Mouse (Mus musculus) adrenal gland, postnatal 4 days (tissue): ENCODE results near the gene Ddx27. TPM values are rescaled to one million over a fixed set of nuclear protein-coding genes. Genes with fewer than 3 reads are reported as not detected.

Experiments
- DNase-seq, 2 experiments: peaks; one replicate each; pipeline ENCODE4 v3.0.0; 2021 to 2022; ENCODE audit warnings: low spot score in 2 of 2, mixed read lengths in 2 of 2
- total RNA-seq, 2 experiments: library from RNA; stranded (reverse); gene quantifications; 2 replicates each; pipeline ENCODE4 v1.2.3; 2021

Ddx27 gene
- total RNA-seq, 2 experiments from 2014 or later = 44.3 to 50.5 TPM

- DNase-seq = no peak
Measured at GRCm38 (mm10) chr2:167081135-167081534, 66.1 kb downstream of the Ddx27 start.

- DNase-seq = no peak
Measured at GRCm38 (mm10) chr2:167081639-167082038, 66.6 kb downstream of the Ddx27 start.

Other genes starting within 250 kb of the Ddx27 start
- gene Trp53rkb, start 222.7 kb upstream of the Ddx27 start, total RNA-seq = 1 to 10 TPM; 6.4 to 7.2 TPM
- 10 to 100 TPM; 45.2 to 46.4 TPM for gene Arfgef2, start 209.6 kb upstream of the Ddx27 start, total RNA-seq
- gene Cse1l, start 109.2 kb upstream of the Ddx27 start, total RNA-seq = 10 to 100 TPM; 65.3 to 74.1 TPM
- gene Stau1, start 18.9 kb upstream of the Ddx27 start, total RNA-seq = 10 to 100 TPM; 76.9 to 79.0 TPM
- gene Znfx1, start 47.8 kb downstream of the Ddx27 start, total RNA-seq = 10 to 100 TPM; 34.1 to 38.3 TPM
- gene Kcnb1, start 175.0 kb downstream of the Ddx27 start, total RNA-seq = 10 to 100 TPM; 15.8 to 17.0 TPM
- 10 to 100 TPM; 21.5 to 22.3 TPM for gene Ptgis, start 225.4 kb downstream of the Ddx27 start, total RNA-seq